Mouse (Mus musculus) neural tube, embryonic 14.5 days (tissue): ENCODE measurements around the gene Wnt2b. TPM values are rescaled to one million over a fixed set of nuclear protein-coding genes. Genes with fewer than 3 reads are reported as not detected.

Experiments
- ATAC-seq: fragments of 200-750 bp; cut with Nextera tagmentation; 2 replicates; pipeline ENCODE4 v1.8.0; 2017; ENCODE audit warnings: low read depth, mild to moderate bottlenecking, moderate TSS enrichment, moderate library complexity
- H3K27ac ChIP-seq: fragments of 300-500 bp; sonication (generic); 2 replicates; pipeline ENCODE4 v1.5.1; 2014; ENCODE audit warnings: low read depth, mild to moderate bottlenecking, control low read depth, low read length, moderate library complexity, mixed read lengths
- H3K27me3 ChIP-seq: fragments of 300-500 bp; sonication (generic); 2 replicates; pipeline ENCODE4 v1.6.1; 2014; ENCODE audit warnings: low read length; ENCODE audit not compliant: control insufficient read depth, insufficient read depth
- H3K36me3 ChIP-seq: fragments of 300-500 bp; sonication (generic); 2 replicates; pipeline ENCODE4 v1.6.1; 2014; ENCODE audit warnings: low read length, mixed read lengths; ENCODE audit not compliant: control insufficient read depth, insufficient read depth
- H3K4me1 ChIP-seq: fragments of 300-500 bp; sonication (generic); 2 replicates; pipeline ENCODE4 v1.6.1; 2014; ENCODE audit warnings: low read length; ENCODE audit not compliant: control insufficient read depth, insufficient read depth
- H3K4me2 ChIP-seq: fragments of 300-500 bp; sonication (generic); 2 replicates; pipeline ENCODE4 v1.6.1; 2014; ENCODE audit warnings: mild to moderate bottlenecking, low read depth, low read length, control low read depth
- H3K4me3 ChIP-seq: fragments of 300-500 bp; sonication (generic); 2 replicates; pipeline ENCODE4 v1.5.1; 2014; ENCODE audit warnings: low read depth, low read length, control low read depth, mixed read lengths
- H3K9ac ChIP-seq: fragments of 300-500 bp; sonication (generic); replicated peaks from 2 replicates; pipeline ENCODE4 v1.6.1; 2014; ENCODE audit warnings: low read depth, mild to moderate bottlenecking, control low read depth, low read length, mixed read lengths
- H3K9me3 ChIP-seq: fragments of 300-500 bp; sonication (generic); 2 replicates; pipeline ENCODE4 v1.6.1; 2016; ENCODE audit warnings: low read length; ENCODE audit not compliant: control insufficient read depth
- WGBS: fragments of 180-500 bp; shearing (Covaris S2); extraction: QIAGEN DNeasy Blood & Tissue Kit; methylation state at CpG from one replicate; pipeline ENCODE4 v1.1.7; 2014; 5-methylcytosine and 5-hydroxymethylcytosine counted together
- polyA plus RNA-seq: library from polyadenylated mRNA; unstranded; fragments of >200 nt; fragmentation: Nextera tagmentation; extraction: Ambion mirVana; gene quantifications from 2 replicates; pipeline ENCODE4 v1.2.1, GENCODE M21; 2014

The Wnt2b gene
- 0.81 and 0.91 TPM in 2 replicates for polyA plus RNA-seq

GRCm38 (mm10) chr3:104961066-104962059 is at the start of gene Wnt2b:
TSS of gene Wnt2b (minus strand) at chr3:104961921.
- WGBS = 2% methylated on average over 74 of the region's 87 CpGs
- H3K4me3 ChIP-seq = peak within 1 kb of the TSS; percentile 48
- H3K9ac ChIP-seq = peak within 1 kb of the TSS; percentile 44
- no peaks in the 10 kb centered on the region for H3K36me3 ChIP-seq
- peak; percentile 73; the same call in 1 of the 2 replicates for ATAC-seq
- peaks cover 34% of the 10 kb centered on the region for H3K27me3 ChIP-seq
- H3K4me2 ChIP-seq = peak within 1 kb of the TSS; percentile 70
- H3K27ac ChIP-seq = no peak within 1 kb of the TSS
- no peaks in the 10 kb centered on the region for H3K9me3 ChIP-seq
- peaks cover 10% of the 10 kb centered on the region for H3K4me1 ChIP-seq

GRCm38 (mm10) chr3:105010681-105011339 is 49.1 kb upstream of the Wnt2b start:
- Histone ChIP-seq H3K27me3 (no peaks in the 10 kb centered on the region), H3K9me3 (no peaks in the 10 kb centered on the region), H3K36me3 (peaks cover 37% of the 10 kb centered on the region), H3K4me3 (no peak overlapping the region), H3K27ac (no peak overlapping the region), H3K4me1 (no peaks in the 10 kb centered on the region), H3K9ac (no peak overlapping the region), H3K4me2 (no peak overlapping the region)
- 97% methylated on average over 11 of the region's 11 CpGs for WGBS
- no peak for ATAC-seq

- no peak for ATAC-seq
- Histone ChIP-seq H3K9ac (no peak overlapping the region), H3K36me3 (peaks cover 63% of the 10 kb centered on the region), H3K9me3 (no peaks in the 10 kb centered on the region), H3K4me1 (no peaks in the 10 kb centered on the region), H3K4me2 (no peak overlapping the region), H3K27ac (no peak overlapping the region), H3K27me3 (no peaks in the 10 kb centered on the region), H3K4me3 (no peak overlapping the region)
- WGBS = 89% methylated on average over 9 of the region's 9 CpGs
These were observed 46.3 kb upstream of the Wnt2b start for GRCm38 (mm10) chr3:105008070-105008469.

GRCm38 (mm10) chr3:105006101-105006500 is 44.4 kb upstream of the Wnt2b start:
- Histone ChIP-seq H3K9ac (no peak overlapping the region), H3K36me3 (peaks cover 64% of the 10 kb centered on the region), H3K4me2 (no peak overlapping the region), H3K4me1 (no peaks in the 10 kb centered on the region), H3K27me3 (no peaks in the 10 kb centered on the region), H3K9me3 (no peaks in the 10 kb centered on the region), H3K4me3 (no peak overlapping the region), H3K27ac (no peak overlapping the region)
- ATAC-seq = no peak
- WGBS = 91% methylated on average over 6 of the region's 6 CpGs

GRCm38 (mm10) chr3:105005561-105006065 is 43.9 kb upstream of the Wnt2b start:
- no peak overlapping the region for H3K27ac ChIP-seq
- H3K4me1 ChIP-seq = no peaks in the 10 kb centered on the region
- H3K9me3 ChIP-seq = no peaks in the 10 kb centered on the region
- no peak overlapping the region for H3K4me2 ChIP-seq
- no peak for ATAC-seq
- H3K4me3 ChIP-seq = no peak overlapping the region
- peaks cover 59% of the 10 kb centered on the region for H3K36me3 ChIP-seq
- no peaks in the 10 kb centered on the region for H3K27me3 ChIP-seq
- H3K9ac ChIP-seq = no peak overlapping the region
- 94% methylated on average over 20 of the region's 20 CpGs for WGBS

- H3K27ac ChIP-seq = no peak overlapping the region
- H3K9me3 ChIP-seq = no peaks in the 10 kb centered on the region
- H3K36me3 ChIP-seq = peaks cover 53% of the 10 kb centered on the region
- H3K4me2 ChIP-seq = no peak overlapping the region
- ATAC-seq = no peak
- H3K27me3 ChIP-seq = no peaks in the 10 kb centered on the region
- H3K9ac ChIP-seq = no peak overlapping the region
- no peak overlapping the region for H3K4me3 ChIP-seq
- WGBS = 93% methylated on average over 10 of the region's 10 CpGs
- H3K4me1 ChIP-seq = no peaks in the 10 kb centered on the region
These were observed 43.3 kb upstream of the Wnt2b start for GRCm38 (mm10) chr3:105005011-105005410.

GRCm38 (mm10) chr3:105003960-105004463 is 42.3 kb upstream of the Wnt2b start:
- H3K4me1 ChIP-seq = no peaks in the 10 kb centered on the region
- no peaks in the 10 kb centered on the region for H3K27me3 ChIP-seq
- no peak overlapping the region for H3K9ac ChIP-seq
- ATAC-seq = no peak
- no peaks in the 10 kb centered on the region for H3K9me3 ChIP-seq
- no peak overlapping the region for H3K4me2 ChIP-seq
- H3K4me3 ChIP-seq = no peak overlapping the region
- no peak overlapping the region for H3K27ac ChIP-seq
- peaks cover 50% of the 10 kb centered on the region for H3K36me3 ChIP-seq
- WGBS = 70% methylated on average over 14 of the region's 14 CpGs

- no peak for ATAC-seq
- Histone ChIP-seq H3K4me3 (no peak overlapping the region), H3K27ac (no peak overlapping the region), H3K9ac (no peak overlapping the region), H3K9me3 (no peaks in the 10 kb centered on the region), H3K27me3 (no peaks in the 10 kb centered on the region), H3K4me1 (no peaks in the 10 kb centered on the region), H3K36me3 (peaks cover 36% of the 10 kb centered on the region), H3K4me2 (no peak overlapping the region)
- 70% methylated on average over 6 of the region's 6 CpGs for WGBS
These were observed 39.7 kb upstream of the Wnt2b start for GRCm38 (mm10) chr3:105001374-105001773.
